Mouse (Mus musculus): Measurements from ENCODE around the gene Cntn4. TPM values are rescaled to one million over a fixed set of nuclear protein-coding genes. Genes with fewer than 3 reads are reported as not detected.

The Cntn4 gene
- not detected for total RNA-seq (2022)

DNA sequence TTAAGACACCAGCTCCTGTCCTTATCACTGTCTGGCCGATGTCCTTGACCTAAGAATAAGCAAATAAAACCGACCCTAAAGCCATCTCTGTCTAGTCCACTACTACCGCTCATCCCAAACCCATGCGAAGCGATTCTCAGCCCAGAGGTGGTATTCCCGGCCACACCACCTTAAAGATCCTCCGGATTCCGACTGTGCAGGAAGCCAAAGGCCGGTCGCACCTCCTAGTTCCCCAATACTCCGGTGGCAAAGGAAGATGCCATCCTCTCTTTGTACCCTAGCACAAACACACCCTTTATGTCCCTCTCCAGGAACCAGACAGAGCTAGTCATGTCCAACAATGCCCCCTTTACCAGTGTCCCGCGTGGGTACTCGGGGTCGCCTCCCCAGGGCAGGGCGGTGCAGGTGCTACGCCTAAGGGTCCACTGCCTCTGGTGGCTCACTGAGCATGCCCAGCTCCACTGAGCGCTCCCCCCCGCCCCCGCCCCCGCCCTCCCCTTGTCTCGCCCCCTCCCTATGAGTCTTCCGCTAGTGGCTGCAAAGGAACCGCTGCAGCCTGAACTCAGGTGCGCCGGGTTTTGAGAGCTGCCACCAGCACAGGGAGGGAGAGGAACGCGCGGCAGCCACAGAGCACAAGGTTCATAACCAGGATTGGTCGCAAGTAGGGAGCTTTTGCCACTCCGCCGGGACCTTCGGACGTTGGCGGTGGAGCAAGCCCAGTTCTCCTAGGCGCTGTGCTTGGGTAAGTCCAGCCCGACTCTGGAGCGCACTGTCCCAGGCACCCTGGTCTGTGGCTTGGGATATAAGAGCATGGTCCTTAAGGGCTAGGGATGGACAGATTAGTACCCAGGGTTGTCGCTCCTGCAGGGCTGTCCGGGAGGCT lies at the start of gene Cntn4:
Cntn4 (plus strand) TSS at position 512 of the 883 bp plus-strand sequence.
- DNase-seq (ENCODE audit: low spot score), result no peak

DNA sequence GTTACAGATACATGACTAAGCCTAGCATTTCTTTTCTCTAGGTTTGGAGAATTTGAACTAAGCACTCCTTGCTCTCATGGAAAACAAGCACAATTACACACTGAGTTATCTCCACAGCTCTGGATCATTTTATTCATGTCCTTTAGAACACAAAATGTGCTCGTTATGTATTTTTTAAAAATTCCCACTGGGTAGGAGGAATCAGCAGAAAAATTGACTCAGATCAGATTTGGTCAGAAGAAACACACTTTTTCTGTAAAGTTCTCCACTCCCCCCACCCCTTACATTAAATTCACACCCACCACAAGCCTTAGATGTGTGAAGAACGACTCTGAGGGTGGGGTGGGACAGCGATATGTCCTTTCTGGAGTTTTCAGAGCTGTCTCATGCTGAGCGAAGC lies 3.2 kb upstream of the Cntn4 start:
- DNase-seq (ENCODE audit: low spot score), result no peak

DNA sequence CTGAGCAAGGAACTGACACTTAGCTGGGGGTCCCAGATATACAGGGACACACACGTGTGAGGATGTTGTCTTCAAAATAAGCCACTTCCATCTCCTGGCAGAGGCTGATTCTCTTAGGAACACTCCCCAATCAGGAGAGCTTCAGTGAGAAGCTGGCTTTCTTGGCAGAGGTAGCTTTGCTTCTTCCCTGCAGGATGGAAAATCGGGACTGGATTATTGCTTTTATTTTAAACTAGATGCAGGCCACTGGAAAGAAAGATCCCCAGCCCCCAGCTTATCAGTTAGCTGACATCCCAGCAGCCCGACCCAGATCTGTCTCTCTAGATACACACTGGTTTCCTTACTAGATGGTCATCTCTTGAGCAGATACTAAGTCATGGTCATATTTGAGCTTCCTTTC lies 2.4 kb upstream of the Cntn4 start:
- no peak for DNase-seq (ENCODE audit: low spot score)

DNA sequence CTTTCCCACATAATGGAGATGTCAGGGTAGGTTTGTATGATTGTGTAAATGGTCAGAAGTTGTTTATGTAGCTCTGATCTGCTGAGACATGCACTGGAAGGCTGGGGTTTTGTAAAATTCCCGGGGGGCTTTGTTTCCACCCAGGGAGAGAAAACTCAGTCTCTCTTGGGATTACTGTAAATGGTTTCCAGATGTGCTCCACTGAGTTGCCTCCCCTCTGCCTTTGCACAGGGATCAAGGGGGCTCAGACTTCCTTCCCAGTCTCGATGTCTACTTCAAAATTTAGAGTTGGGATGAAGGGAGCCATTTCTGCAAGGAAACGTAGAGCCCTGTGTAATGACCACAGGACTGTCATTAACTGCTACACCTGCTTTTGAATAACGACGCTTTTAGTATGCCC lies 823 bp upstream of the Cntn4 start:
- DNase-seq (ENCODE audit: low spot score), result no peak

DNA sequence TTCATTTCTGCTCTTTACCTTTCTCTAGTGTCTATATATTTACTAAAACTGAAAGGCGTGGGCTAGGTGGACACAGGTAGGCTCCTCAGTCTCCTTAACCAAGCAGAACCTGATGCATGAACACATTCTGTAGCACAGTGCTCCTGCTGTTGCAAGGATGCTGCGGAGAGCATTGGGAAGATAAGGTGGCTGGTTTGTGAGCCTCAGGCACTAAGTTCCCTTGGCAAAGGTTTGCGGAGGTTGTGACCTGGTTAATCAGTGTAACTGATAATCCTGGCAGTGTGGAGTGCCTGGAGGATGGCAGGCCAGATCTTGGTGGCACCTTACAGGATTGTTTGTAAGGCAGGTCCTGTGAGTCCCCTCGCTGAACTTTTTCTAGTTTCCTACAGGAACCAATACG lies 1.3 kb downstream of the Cntn4 start:
- DNase-seq (ENCODE audit: low spot score), result no peak

DNA sequence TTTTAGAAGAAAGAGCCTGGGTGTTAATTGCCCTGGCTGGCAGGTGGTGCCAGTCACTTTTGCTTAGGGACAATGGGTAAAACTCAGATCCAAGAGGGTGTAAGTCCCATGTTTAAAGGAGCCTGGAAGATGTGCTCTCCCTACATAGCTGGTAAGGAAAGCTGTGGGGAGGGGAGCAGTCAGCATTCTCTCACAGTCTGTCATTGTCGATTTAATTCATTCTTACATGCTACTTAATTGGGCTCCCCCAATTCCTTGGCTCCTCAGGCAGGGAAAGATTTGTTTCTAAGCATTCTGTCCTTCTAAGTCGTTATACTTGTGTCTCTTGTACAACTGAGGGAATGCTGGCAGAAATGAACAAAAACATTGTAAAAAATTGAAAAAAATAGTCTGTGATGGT lies 4.0 kb downstream of the Cntn4 start:
- DNase-seq (ENCODE audit: low spot score), result no peak

DNA sequence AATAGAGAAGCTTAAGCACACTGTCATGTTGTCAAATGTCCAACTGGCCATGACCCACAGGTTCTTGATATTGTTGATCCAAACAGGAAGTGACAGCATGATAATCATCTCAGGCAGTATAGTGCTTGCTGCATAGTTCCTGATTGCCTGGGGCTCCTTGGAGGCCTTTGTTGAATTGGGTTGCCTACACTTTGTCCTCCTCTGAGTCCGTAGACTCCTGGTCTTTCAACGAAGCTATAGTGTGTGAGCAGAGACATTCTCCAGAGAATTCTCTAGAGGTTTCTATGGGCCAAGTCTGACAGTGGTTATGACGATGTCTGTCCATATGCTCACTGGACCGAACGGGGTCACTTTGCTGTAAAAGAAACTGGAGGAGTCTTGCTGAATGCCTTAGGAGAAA lies 5.8 kb downstream of the Cntn4 start:
- DNase-seq (ENCODE audit: low spot score), result no peak

DNA sequence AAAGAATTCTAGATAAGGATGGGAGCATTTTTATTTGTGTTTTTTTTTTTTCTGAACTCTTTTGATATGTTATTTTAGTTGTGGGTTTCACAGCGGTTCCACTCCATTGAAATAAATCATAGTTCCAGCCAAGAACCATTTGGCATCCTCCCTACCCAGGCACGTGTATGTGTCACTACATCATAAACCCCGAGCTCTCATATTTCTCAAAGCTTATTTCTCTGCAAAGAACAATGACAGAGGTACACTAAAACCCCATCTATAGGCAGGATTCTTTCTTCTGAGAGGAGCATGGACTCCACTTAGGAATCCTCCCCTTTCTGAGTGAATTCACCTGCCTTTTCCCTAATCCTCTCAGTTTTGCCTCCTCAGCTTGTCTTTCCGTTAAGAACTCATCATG lies 6.7 kb downstream of the Cntn4 start:
- no peak for DNase-seq (ENCODE audit: low spot score)

DNA sequence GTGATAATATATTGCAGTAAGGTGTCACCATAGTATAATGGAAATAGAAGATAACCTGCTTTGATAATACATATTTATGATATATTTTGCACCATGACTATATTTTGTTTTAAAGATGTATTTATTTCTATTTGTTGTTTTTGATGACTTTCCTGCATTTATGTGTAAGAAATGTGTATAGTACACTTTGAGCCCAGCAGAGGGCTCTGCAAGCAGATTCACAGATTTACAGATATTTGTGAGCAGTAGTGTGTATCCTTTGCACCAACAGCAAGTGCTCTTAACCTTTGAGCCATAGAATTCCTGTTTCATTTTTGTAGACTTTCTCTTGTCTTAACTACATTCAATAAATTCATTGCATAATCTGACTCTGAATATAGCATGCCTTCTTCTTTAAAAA lies 10.7 kb downstream of the Cntn4 start:
- DNase-seq (ENCODE audit: low spot score), result no peak

DNA sequence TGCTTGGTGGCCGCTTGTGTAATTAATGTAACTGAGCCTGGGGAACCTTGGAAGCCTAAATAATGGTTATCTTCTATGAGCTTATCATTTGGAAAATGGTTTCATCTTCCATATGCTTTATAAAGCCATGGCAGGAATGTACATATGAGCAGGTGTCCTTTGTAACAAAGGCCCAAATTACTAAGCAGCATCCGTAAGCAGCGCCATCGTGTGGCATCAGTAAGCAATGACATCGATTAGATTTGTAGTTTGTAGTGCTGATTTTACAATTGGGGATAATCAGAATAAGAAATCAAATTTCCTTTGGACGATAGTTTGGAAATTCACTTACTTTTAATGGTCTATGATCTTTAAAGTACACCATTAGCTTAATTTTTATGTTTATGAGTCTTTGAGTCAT lies 64.6 kb downstream of the Cntn4 start:
- DNase-seq (ENCODE audit: low spot score), result no peak

DNA sequence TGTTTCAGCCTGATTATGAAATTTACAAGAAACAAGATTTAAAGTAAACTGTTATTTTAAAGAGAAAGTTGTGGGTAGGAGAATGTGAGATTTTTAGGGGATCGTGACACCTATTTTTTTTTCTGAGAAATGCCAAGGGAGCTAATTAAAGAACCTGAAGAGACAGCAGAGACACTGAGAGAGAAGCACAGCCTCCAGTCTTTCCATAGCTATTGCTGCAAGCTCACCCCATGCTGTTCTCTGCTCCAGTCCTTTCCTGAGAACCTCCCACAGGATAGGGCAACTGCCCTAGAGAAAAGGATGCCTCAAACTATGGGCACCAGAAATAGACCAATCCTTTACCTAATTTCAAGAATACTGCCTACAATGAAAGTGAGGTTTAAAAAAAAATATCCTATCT lies 103.2 kb downstream of the Cntn4 start:
- no peak for DNase-seq (ENCODE audit: low spot score)

DNA sequence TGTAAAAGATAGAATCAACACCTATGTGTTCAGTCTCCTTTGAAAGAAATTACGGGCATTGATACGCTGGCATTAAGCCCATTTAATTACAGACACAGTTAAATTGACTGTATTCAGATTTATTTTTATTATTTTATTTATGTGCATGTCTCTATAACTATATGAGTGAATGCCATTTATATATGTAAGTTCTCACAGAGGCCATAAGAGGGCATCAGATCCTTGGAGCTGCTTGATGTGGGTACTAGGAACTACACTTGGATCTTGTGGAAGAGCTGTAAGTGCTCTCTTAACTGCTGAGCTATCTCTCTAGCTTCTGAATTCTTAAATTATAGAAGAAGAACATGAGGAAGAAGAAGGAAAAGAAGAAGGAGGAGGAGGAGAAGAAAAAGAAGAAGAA lies 111.0 kb downstream of the Cntn4 start:
- DNase-seq (ENCODE audit: low spot score), result no peak

DNA sequence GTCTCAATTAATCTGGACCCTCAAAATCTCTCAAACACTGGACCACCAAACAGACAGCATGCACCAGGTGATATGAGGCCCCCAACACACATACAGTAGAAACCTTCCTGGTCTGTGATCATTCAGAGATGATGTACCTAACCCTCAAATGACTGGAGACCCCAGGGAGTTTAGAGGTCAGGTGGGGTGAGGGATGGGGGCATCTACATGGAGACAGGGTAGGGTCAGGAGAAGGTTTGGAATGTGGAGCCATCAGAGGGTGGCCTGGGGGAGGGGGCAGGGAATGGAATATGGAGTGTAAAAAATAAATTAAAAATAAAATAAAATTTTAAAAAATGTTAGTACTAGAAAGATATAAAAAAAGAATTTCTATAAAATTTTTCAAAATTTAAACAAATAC lies 157.6 kb downstream of the Cntn4 start:
- DNase-seq (ENCODE audit: low spot score), result no peak

DNA sequence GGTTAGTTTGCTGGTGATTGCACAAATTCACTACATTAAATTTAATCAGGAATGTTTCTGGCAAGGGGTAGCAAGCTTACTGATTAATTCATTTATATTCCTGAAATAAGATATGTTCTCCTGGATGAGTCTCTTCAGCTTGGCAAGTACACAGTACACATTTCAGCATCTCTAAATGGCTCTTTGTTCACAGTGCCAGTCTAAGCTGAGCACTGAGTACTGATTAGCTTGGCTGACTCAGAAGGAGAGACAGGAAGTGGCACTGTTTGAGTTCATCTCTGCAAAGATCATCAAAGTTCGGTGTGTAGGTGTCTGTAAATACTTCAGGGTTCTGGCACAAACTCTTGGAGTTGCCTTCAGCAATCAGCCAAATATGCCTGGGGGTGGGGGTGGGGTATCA lies 169.8 kb downstream of the Cntn4 start:
- no peak for DNase-seq (ENCODE audit: low spot score)

DNA sequence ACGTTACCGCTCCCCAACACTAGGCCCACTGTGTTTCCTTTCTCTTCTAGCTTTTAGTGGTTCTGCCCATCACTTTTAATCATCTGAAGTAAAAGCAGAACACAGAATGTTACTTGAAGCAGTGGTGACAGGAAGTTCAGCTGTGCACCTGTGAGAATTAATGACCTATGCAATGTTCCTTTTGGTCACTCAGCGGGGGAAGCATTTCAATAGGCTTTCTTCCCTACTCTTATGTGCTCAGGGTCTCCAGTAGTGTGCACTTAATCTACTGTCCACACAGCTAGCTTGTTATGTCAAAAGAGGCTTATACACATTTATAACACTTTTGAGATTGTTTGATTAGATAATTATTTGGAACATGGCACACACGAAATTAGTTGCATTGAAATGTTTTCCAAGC lies 215.4 kb downstream of the Cntn4 start:
- DNase-seq (ENCODE audit: low spot score), result no peak

DNA sequence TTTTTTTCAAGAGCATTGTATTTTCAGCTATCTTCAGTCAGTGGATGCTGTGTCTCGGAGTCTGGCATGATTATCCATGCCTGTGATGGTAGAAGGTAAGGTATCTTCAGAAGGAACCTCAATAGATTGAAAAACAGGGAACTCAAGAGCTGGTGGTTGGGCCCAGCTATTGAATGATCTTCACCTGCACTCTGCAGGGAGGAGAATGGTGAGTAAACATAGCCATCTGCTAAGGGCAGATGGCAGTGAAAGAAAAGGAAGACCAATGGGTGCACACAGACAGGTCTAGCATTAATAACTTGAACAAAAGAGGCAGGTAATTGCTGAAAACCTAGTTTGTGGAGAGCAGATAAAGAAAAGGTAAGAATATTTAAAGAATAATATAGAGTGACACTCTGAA lies 261.0 kb downstream of the Cntn4 start:
- DNase-seq (ENCODE audit: low spot score), result no peak

DNA sequence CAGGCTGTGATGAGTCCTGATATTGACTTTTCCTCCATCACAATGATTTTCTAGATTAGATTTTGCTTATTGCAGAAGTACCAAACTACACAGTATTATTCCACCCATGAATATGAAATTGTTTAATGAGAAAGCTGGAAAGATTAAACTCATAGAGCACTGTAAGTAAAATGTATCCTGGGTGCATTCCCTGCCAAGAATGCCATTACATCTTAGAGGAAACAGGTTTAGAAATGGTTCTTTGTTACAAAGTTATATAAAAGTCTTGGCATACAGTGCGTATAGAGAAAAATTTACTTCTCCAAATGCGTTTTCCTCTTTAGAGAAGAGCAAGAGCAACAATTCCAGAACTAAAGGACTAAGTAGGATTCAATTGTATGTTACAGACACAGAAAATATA lies 261.8 kb downstream of the Cntn4 start:
- no peak for DNase-seq (ENCODE audit: low spot score)

DNA sequence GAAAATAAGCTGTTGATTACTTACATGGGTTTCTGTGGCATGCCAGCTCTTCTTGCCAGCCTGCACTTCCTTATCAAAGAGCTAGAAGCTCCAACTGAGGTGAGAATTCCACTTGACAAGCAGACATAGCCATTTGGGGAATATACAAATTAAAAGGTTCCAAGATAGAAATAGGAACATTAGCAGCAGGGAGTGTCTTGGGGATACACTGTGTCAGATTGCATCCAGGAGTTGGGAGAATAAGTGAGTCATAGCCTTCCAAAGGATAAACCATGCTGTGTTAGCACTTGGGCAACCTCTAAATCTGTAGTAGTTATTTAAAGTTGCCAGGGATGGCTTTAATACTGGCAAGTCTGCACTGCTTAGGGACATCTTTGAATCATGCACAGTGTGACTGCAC lies 263.1 kb downstream of the Cntn4 start:
- DNase-seq (ENCODE audit: low spot score), result no peak

DNA sequence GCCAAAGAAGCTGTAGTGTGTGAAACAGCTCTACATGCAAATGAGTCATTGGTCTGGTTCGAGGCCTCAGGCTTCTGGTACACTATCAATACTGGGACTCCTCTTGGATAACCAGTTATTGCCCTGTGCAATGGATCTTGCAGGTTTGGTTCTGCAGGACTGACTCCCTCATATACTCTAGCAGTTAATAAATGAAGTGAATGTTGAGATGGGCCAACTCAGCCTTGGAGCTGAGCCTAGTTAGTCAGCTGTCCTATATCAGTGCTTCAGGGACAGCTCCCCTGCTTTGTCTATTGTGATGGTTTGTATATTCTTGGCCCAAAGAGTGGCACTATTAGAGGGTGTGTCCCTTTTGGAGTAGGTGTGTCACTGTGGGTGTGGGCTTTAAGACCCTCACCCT lies 314.0 kb downstream of the Cntn4 start:
- DNase-seq (ENCODE audit: low spot score), result no peak

DNA sequence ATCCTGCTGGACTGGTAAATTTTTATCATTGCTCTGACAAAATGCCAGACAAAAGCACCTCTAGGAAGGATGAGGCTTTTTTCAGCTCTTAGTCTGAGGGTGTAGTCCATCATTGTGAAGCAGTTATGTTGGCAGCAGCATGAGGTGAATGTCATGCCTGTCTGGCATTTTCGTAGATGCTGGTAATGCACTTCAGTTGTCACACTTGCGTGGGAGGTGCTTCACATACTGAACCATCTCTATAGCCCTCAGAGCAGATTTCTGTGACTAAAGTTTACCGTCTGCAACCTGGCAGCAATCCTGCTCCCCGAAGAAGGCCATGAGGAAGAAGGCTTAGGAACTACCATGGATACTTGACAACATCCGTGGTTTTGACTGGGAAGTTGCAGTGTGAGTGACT lies 335.6 kb downstream of the Cntn4 start:
- no peak for DNase-seq (ENCODE audit: low spot score)

DNA sequence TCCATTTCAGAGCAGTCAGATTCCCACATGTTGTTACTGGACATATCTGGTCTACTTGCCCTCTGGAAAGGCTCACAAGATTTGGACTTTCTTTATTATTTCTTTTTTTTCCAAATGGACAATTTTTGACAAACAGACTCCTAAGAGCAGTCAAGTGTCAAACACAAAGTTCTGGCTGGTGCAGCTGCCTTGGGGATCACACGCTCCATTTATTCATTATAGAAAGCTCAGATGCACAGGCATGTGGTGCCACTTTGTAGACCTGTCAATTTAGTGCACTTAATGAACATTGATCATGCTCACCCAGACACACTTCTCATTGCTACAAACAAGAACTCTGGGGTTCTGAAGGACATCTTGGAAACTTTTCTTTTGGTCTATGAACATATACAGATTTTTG lies 337.7 kb downstream of the Cntn4 start:
- DNase-seq (ENCODE audit: low spot score), result no peak

DNA sequence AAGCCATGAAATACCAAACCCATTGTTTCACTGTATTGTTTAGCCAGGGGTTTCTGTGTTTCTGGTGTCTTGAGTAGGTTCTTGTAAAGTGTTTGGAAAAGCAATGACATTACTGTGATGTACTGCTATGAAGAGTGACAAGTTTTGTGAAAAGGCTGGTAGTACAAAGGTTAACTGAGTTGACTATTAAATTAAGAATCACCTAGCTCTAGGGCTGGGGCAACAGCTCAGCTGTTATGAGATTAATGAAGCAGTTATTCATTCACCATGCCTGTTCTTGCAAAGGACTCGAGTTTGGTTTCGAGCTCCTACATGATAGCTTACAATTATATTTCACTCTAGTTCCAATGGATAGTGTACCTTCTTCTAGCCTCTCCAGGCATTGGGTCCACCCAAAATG lies 371.4 kb downstream of the Cntn4 start:
- no peak for DNase-seq (ENCODE audit: low spot score)

DNA sequence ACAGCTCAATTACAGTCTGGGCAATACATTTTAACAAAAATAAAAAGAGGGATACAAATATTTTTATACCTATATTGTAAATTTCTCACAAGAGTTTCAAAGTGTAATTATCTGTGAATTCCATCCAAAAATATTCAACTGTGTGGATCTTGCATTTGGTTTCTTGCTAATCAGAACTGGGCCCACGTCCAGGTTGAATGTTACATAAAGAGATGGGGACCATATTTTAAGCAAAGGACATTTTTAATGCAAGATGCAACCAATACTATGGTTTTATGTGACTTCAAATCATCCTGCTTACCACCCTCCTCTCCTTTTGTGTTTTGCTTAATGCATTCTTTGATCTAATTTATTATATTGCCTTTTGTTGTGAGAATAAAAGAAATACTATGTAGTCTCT lies 378.7 kb downstream of the Cntn4 start:
- DNase-seq (ENCODE audit: low spot score), result no peak

DNA sequence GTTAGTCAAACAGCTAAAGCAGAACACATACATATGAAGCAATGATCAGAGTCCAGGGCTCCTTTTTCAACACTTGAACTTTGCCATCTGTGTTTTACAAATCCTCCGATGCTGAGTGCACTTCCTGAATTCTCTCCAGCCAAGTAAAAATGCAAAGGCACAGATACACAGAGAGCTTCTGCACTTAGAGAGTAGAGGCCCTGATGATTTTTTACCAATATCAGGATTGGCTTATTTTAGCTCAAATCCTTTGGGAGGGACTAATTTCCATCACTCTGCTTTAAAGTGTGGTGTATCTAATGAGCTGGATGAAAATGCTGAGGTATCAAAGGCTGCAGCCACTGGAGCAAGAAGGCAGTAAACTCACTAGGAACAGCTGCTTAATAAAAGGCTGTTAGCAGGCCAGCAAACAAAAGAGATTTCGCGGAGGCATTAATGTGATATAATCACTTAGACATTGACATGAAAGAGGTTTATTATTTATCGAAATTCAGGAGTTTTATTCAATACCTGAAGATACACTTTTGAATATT lies 400.7 kb downstream of the Cntn4 start:
- no peak for DNase-seq (ENCODE audit: low spot score)
